Mouse (Mus musculus): ENCODE results near the gene 5730507C01Rik. TPM values are rescaled to one million over a fixed set of nuclear protein-coding genes. Genes with fewer than 3 reads are reported as not detected.
"Not testable (repeated sequence)": the region's sequence is repeated elsewhere in the genome, so short reads cannot be mapped to it uniquely, and the experiment has no call there.

5730507C01Rik gene
- 0.17 and 0.22 TPM in 2 replicates for polyA plus RNA-seq (2012; rRNA removed)

DNA sequence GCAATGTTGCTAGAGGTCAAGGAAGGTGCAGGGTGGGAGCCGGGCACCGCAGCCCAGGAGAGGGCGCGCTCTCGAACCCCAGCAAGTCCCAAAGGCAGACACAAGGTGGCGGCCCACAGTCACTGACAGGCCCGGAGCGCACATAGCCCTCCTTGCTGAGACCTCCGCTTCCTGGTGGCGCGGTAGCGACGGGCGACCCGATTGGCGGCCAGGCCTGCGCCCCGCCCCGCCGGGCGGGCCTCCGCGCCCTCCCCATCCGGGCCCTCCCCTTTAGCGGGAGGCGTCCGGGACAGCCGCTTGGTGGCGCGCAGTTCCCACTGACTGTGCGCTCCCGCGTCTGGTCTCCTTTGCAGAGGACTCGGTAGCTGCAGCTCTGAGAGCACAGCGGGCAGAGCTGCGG lies at the start of gene 5730507C01Rik:
5730507C01Rik (plus strand) TSS at position 340 of the 400 bp plus-strand sequence.
- 9% methylated on average over 36 of the region's 36 CpGs for WGBS
- Histone ChIP-seq H3K4me3 (replicated peaks; ENCODE audit: extremely low read depth, low read depth, low read length) (no peak within 1 kb of the TSS), H3K4me1 (ENCODE audit: control insufficient read depth, insufficient read depth, low read length) (no peaks in the 10 kb centered on the region)
- peak; percentile 5 for DNase-seq
- no peak for TF ChIP-seq POLR2A (IDR thresholded peaks at IDR 0.05; ENCODE audit: borderline replicate concordance, extremely low read depth, low read depth, low read length)
- no peak for TF ChIP-seq CTCF (IDR thresholded peaks at IDR 0.05; ENCODE audit: insufficient read depth, low read length)

GRCm38 (mm10) chr12:18514616-18515015 lies 306 bp downstream of the 5730507C01Rik start:
- DNase-seq; H3K4me3 ChIP-seq (replicated peaks; ENCODE audit: extremely low read depth, low read depth, low read length); H3K4me1 ChIP-seq (ENCODE audit: control insufficient read depth, insufficient read depth, low read length): not testable (repeated sequence)
- 9% methylated on average over 52 of the region's 52 CpGs for WGBS

- H3K4me3 ChIP-seq (replicated peaks; ENCODE audit: extremely low read depth, low read depth, low read length); DNase-seq; H3K4me1 ChIP-seq (ENCODE audit: control insufficient read depth, insufficient read depth, low read length): not testable (repeated sequence)
- WGBS, result 20% methylated on average over 17 of the region's 17 CpGs
Measured at GRCm38 (mm10) chr12:18515077-18515476, 767 bp downstream of the 5730507C01Rik start.
